Mouse (Mus musculus): ENCODE measurements around the gene Kpna4.

- TF ChIP-seq POLR2A (IDR thresholded peaks at IDR 0.05; ENCODE audit: insufficient read depth, low read depth, low read length), result no peak
- no peak for TF ChIP-seq CTCF (IDR thresholded peaks at IDR 0.05; ENCODE audit: insufficient read depth, low read depth, low read length)
Observed at GRCm38 (mm10) chr3:69064005-69064404, 62.9 kb downstream of the Kpna4 start.
